Mouse (Mus musculus): Measurements from ENCODE around the gene Irf1. TPM values are rescaled to one million over a fixed set of nuclear protein-coding genes. Genes with fewer than 3 reads are reported as not detected.

Gene Irf1
- total RNA-seq, 2 experiments from 2014 or later: 2.3 to 3.3 TPM

GRCm38 (mm10) chr11:53821945-53822338 lies 52.1 kb downstream of the Irf1 start:
- DNase-seq (ENCODE audit: extremely low spot score in 1 of 2, low spot score in 2 of 2): no peak
- intact Hi-C loops (cut with DNase I): no loop called here

- intact Hi-C loops (cut with DNase I): no loop called here
Observed at GRCm38 (mm10) chr11:53825409-53825808, 55.6 kb downstream of the Irf1 start.

More at GRCm38 (mm10) chr11:53825409-53825808, 55.6 kb downstream of the Irf1 start:
- no peak for DNase-seq (ENCODE audit: extremely low spot score in 1 of 2, low spot score in 2 of 2)

Small RNA genes within 50 kb of the gene (microRNA-seq; reads per million reads assigned to microRNA genes)
- not detected for gene Mir7671

Other genes starting within 250 kb of the Irf1 start
- gene Kif3a, start 202.6 kb upstream of the Irf1 start, total RNA-seq (2021): 100 to 1,000 TPM; 164 to 169 TPM
- not detected for gene Il4, start 151.3 kb upstream of the Irf1 start, total RNA-seq (2021)
- not detected for gene Il13, start 135.3 kb upstream of the Irf1 start, total RNA-seq (2021)
- gene Rad50, start 62.7 kb upstream of the Irf1 start, total RNA-seq (2021): 1 to 10 TPM; 9.4 to 9.7 TPM
- under 1 TPM in 1 of 2 experiments, not detected in 1; 0.30 TPM for gene Il5, start 49.2 kb upstream of the Irf1 start, total RNA-seq (2021)
- under 1 TPM in 1 of 2 experiments, not detected in 1; 0.41 TPM for gene Gm17334, start 3.2 kb downstream of the Irf1 start, total RNA-seq (2021)
- 1 to 10 TPM in 1 of 2 experiments, under 1 TPM in 1; 0.85 to 1.5 TPM for gene Gm12216, start 89.2 kb downstream of the Irf1 start, total RNA-seq (2021)
- gene Slc22a5, start 121.6 kb downstream of the Irf1 start, total RNA-seq (2021): 10 to 100 TPM; 10.4 to 14.2 TPM
- gene Slc22a21, start 210.3 kb downstream of the Irf1 start, total RNA-seq (2021): 1 to 10 TPM; 2.4 to 2.9 TPM